Mouse (Mus musculus): ENCODE data around the gene Lce1a2.
"Not testable (repeated sequence)": the region's sequence is repeated elsewhere in the genome, so short reads cannot be mapped to it uniquely, and the experiment has no call there.

Lce1a2 gene

DNA sequence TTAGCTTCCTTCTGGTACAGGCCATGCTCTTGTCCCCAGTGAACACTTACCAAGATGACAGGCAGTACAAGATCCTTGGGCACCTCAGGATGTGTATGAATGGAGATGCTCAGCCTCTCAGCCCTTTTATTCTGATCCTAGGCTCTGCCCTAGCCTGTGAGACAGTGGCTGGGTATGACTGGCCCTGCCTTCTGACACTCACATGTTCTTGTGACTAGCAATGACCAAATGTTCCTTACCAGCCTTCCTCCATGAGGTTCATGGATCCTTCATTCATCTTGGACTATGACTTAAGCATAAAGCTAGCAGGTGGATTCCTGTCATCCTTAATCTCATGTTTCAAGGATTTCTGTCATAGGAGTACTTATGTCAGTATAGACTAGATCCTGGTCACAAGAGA is at the start of gene Lce1a2:
Gene Lce1a2, minus strand, starts transcription at position 101 of the 400 bp plus-strand sequence.
- no peak for DNase-seq (ENCODE audit: low read depth)

DNA sequence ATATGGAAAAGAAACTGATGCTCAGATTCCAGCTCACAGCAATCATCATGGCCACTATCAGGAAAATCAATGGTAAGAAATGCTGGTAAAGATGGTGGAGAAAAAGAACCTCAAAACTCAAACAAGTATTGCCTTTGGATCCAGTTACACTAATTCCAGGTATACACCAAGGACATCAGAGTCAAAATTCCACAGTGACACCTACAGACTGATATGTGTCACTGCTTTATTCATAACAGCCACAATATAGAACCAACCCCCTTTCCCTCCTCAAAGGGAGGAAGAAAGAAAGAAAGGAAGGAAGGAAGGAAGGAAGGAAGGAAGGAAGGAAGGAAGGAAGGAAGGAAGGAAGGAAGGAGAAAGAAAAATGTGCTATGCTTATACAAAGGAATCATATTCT is 45.0 kb upstream of the Lce1a2 start:
- DNase-seq (ENCODE audit: low read depth) = no peak

DNA sequence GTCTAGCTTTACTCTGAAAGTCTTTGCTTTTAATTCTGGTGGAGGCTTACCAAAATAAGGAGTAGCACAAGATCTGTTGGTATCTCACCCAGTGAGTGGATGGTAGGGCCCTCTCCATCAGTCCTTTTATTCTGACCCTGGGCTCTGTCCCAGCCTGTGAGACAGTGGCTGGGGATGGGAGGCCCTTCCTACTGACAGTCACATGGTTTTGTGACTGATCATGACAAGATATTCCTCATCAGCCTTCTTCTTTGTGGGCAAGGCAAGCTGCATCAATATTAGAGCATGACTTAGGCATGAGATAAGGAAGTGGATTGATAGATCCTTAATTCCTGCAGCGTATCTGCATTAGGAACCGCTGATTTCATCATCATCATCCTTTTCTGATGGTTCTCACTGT is 38.9 kb upstream of the Lce1a2 start, which contains the start of gene Lce1e:
Gene Lce1e, minus strand, starts transcription at position 101 of the 400 bp plus-strand sequence.
- no peak for DNase-seq (ENCODE audit: low read depth)

DNA sequence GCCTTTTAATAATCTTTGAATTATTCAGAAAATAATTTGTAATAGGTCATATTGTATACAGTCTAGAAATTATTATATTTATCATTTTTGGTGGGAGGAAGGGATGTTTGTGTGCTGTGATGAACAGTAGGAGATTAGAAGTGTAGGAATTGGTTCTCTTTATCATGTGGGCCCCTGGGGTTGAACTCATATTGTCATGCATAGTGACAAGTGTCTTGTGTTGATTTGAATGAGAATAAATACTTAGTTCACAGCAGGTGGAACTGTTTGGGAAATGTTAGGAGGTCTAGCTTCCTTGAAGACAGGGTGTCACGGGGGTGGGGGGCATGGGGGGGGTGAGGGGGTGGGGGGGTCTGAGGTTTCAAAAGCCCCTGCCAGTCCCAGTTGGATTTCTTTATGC is 24.5 kb upstream of the Lce1a2 start:
- DNase-seq (ENCODE audit: low read depth) = no peak

DNA sequence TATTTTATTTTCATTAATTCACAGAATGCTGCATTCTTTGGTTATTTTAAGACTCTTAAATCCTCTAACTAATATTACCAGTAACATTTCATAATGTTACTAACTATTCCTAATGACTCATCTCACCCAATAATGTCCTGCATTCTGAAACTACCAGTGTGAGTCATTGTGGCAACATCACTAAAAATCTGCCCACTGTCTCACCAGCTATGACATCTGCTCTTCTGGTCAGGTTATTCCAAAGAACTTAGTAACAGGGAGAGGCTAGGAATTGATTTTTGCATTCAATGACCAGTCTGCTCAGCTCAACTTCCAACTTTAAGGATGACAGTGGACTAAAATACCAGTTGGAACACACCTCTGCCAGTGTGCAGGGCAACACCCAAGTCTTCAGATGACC is 21.6 kb upstream of the Lce1a2 start:
- no peak for DNase-seq (ENCODE audit: low read depth)

DNA sequence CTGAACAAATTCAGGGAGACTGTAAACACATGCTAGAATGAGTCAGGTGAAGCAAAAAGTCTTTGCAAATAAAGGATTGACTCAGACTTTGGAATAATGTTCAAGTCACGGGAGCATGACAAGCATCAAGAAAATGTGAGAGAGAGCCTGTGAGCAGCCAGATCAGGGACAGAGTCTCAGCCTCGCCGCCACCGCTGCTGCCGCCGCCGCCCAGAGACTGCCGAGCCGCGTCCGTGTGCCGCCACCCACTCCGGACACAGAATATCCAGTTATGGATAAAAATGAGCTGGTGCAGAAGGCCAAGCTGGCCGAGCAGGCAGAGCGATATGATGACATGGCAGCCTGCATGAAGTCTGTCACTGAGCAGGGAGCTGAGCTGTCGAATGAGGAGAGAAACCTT is 19.0 kb upstream of the Lce1a2 start:
- not testable (repeated sequence) for DNase-seq (ENCODE audit: low read depth)

DNA sequence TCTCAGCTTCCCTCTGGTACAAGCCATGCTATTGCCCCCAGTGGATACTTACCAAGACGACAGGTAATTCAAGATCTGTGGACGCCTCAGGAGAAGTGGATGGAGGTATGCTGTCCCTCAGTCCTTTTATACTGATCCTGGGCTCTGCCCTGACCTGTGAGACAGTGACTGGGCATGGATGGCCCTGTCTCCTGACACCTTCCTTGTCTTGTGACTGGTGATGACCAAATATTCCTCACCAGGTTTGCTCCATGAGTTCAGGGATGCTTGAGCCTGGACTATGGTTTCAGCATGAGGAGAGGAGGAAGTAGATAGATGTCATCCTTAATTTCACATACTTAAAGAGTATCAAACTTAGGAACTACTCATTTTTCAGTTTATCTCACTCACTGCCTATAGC is 17.0 kb upstream of the Lce1a2 start, which contains the start of gene Lce1d:
Gene Lce1d, minus strand, starts transcription at position 101 of the 400 bp plus-strand sequence.
- DNase-seq (ENCODE audit: low read depth) = no peak

DNA sequence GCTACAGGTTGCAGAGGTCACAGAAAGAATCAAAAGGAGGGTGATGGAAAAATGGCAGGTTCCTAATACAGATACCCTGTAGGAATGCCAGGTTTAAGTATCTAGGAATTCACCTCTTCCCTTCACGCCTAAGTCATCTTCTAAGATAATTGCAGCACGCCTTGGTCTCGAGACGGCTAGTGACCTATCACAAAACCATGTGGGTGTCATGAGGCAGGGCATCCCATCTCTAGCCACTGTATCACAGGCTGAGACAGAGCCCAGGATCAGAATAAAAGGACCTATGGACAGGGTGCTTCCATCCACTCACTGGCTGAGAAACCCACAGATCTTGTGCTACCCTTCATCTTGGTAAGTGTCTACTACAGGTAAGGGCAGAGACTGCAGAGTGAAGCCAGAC is 8.8 kb upstream of the Lce1a2 start, which contains the start of gene Lce1c:
Gene Lce1c, plus strand, starts transcription at position 301 of the 400 bp plus-strand sequence.
- DNase-seq (ENCODE audit: low read depth) = no peak

DNA sequence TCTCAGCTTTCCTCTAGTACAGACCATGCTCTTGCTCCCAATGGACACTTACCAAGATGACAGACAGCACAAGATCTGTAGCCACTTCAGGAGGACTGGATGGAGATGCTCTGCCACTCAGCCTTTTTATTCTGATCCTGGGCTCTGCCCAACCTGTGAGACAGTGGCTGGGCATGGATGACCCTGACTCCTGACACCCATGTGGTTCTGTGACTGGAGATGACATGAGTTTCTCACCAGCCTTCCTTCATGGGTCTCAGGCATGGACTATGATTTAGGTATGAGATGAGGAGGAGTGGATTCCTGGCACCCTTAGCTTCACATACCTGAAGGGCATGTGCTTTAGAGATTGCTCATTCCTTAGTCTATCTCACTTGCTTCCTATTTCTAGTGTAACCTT is 13.3 kb downstream of the Lce1a2 start, which contains the start of gene Lce1b:
Gene Lce1b, minus strand, starts transcription at position 101 of the 400 bp plus-strand sequence.
- no peak for DNase-seq (ENCODE audit: low read depth)

DNA sequence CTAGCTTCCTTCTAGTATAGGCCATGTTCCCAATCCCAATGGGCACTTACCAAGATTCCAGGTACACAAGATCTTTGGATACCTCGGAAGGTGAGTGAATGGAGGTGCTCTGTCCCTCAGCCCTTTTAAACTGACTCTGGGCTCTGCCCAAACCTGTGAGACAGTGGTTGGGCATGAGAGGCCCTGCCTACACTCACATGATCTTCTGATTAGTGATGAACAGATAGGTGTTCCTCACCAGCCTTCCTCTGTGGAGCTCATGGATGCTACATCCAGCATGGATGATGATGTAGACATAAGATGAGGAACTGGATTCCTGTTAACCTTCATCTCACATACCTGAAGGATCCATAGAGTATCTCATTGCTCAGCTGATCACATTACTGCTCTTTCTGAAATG is 21.9 kb downstream of the Lce1a2 start, which contains the start of gene Lce1a1:
Gene Lce1a1, minus strand, starts transcription at position 101 of the 400 bp plus-strand sequence.
- DNase-seq (ENCODE audit: low read depth) = no peak

DNA sequence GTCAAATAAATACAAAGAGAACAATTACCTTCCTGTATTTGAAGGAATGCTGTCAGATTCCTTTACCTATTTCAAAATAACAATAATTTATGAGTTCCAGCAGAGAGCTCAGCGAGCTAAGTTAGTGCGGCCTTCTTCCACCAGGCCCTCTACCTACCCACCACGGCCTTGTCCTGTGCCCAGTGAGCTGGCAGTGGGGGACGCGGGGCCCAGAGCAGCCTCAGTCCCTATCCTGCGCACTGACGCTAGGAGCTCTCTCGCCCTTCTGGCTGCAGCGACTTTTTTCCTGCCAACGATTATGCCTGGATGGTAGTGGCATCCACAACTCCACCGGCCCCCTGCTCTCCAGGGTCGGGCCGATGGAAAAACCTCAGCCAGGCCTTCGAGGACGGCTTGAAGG is 30.3 kb downstream of the Lce1a2 start:
- no peak for DNase-seq (ENCODE audit: low read depth)

DNA sequence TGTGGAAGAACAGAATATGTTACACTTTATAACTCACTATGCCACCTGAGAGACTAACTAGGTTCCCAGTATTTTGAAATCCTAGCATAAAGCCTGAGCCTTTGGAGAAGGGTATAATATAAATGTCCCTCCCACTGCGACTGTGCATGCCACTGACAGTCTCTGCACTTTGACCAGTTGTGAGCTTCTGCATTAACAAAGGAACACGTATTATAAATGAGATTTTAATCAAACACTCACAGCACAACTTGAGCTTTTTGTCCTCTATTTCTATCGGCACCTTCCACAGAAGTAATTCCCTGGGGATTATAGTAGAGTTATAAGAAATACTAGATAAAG is 31.5 kb downstream of the Lce1a2 start:
- no peak for DNase-seq (ENCODE audit: low read depth)

DNA sequence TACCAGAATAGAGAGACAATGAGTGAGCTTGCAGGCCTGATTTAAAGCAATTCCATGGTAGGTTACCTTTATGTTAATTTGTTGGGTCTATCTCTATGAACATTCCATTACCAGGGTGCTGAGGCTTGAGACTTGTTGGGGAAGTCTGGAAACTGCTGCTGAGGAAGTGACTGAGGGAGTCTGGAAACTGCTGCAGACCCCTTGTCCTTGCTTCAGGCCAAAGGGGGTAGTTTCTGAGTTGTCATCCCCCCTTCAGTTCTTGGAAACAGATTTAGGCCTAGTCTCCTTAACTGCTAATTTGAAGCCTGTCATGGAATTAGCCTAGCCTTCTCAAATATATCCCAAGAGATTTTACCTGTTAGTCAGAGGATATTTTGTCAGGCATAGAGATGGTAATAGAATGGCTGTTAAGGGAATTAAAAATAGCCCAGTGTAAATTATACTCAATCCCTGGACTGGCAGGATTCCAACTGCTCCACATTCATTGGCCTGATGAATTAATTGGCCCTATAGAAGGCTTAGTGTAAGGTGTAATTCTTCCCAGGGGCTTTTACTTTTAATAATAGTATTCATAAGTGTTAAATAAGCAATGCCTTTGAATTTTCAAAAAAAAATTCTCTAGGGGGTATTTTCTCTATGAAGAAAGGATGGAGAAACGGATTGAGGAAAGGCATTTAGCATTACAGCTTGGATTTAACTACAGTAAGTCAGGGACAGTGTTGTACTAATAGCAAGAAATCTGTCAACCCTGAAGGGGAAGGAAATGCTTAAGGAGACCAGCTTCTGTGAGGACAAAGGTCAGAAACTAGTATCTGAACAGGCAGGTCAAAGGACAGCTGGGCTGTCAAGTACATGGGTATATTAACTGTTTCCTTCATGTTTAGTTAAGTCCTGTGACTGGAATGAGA is 32.1 kb downstream of the Lce1a2 start:
- DNase-seq (ENCODE audit: low read depth) = no peak

DNA sequence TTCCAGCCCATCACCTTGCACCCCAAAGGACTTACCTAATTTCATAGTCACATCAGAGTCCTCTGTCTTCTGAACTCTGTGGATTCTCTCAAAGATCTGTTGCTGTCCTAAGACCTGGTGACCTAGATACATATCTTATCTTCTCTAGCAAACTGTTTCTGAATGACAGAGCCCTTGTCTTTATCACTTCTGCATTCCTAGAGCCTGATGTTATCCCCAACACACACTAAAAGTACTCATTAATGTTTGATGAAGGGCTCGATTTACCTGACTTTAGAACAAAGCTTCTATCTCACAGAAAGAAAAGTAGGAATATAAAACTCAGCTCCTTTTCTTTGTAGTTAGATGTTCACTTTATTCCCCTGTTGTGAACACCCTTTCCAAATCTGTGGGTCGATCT is 48.6 kb downstream of the Lce1a2 start, which contains the start of gene Lce6a:
Gene Lce6a, minus strand, starts transcription at position 101 of the 400 bp plus-strand sequence.
- no peak for DNase-seq (ENCODE audit: low read depth)
